9 mouse cellular contexts compared by ENCODE assay signal in genomic region chr11:97664771-97665240, GRCm38 (mm10). TPM values are rescaled to one million over a fixed set of nuclear protein-coding genes. Genes with fewer than 3 reads are reported as not detected.
DNase-seq lines count a peak whose midpoint lies in the region; ATAC-seq and TF ChIP-seq lines count a peak whose summit lies in the region.
"Had no signal": no experiment of that assay in that cellular context is flagged by ENCODE, and none has a peak within 500 bp of the region (broad histone marks: within the 10 kb centered on the region; RNA-seq: fewer than 3 reads in every experiment).

No protein-coding gene starts in this region.

- no peak for DNase-seq in layer of hippocampus, adult 2 months (ENCODE audit: low spot score in 2 of 2)
- no peak for DNase-seq in layer of hippocampus, adult 18-20 months (ENCODE audit: low spot score in 2 of 2)
- no peak for DNase-seq in embryonic facial prominence, embryonic 14.5 days (ENCODE audit: low spot score)
- DNase-seq in retina, postnatal 1 day = no peak
- DNase-seq in cerebellum, adult 8-10 months = no peak

- H3K4me2 ChIP-seq in embryonic facial prominence, embryonic 14.5 days (ENCODE audit: low read depth, low read length) = peak overlapping the region; percentile 74
- H3K4me2 ChIP-seq in intestine, postnatal 0 days (replicated peaks; ENCODE audit: low read depth) = peak overlapping the region; percentile 96
- peak overlapping the region; percentile 83 for H3K4me2 ChIP-seq in midbrain, embryonic 13.5 days (replicated peaks)

- H3K27me3 ChIP-seq in embryonic facial prominence, embryonic 14.5 days (replicated peaks; ENCODE audit: control insufficient read depth, insufficient read depth, low read length) = peaks cover 18% of the 10 kb centered on the region
- H3K27me3 ChIP-seq in intestine, postnatal 0 days (replicated peaks; ENCODE audit: control insufficient read depth, insufficient read depth, low read length) = no peaks in the 10 kb centered on the region
- H3K27me3 ChIP-seq in midbrain, embryonic 13.5 days = peaks cover 20% of the 10 kb centered on the region

- peak overlapping the region; percentile 86 for H3K9ac ChIP-seq in embryonic facial prominence, embryonic 14.5 days (ENCODE audit: low read depth, low read length)
- 0 out of 2 replicates have a peak overlapping the region, but pooled peaks have one; percentile 17 for H3K9ac ChIP-seq in intestine, postnatal 0 days (ENCODE audit: low read depth, low read length)
- H3K9ac ChIP-seq in midbrain, embryonic 13.5 days (replicated peaks) = peak overlapping the region; percentile 88

- no peaks in the 10 kb centered on the region for H3K9me3 ChIP-seq in embryonic facial prominence, embryonic 14.5 days (ENCODE audit: control insufficient read depth, low read length)
- H3K9me3 ChIP-seq in intestine, postnatal 0 days (ENCODE audit: control insufficient read depth) = no peaks in the 10 kb centered on the region
- no peaks in the 10 kb centered on the region for H3K9me3 ChIP-seq in midbrain, embryonic 13.5 days

- H3K4me1 ChIP-seq in embryonic facial prominence, embryonic 14.5 days (ENCODE audit: control insufficient read depth, insufficient read depth, low read length) = peaks cover 22% of the 10 kb centered on the region
- H3K4me1 ChIP-seq in intestine, postnatal 0 days (replicated peaks; ENCODE audit: control insufficient read depth, insufficient read depth, low read length) = peaks cover 4% of the 10 kb centered on the region
- H3K4me1 ChIP-seq in midbrain, embryonic 13.5 days (replicated peaks) = peaks cover 57% of the 10 kb centered on the region

- ATAC-seq in embryonic facial prominence, embryonic 14.5 days (ENCODE audit: low read depth) = no peak
- no peak for ATAC-seq in intestine, postnatal 0 days
- no peak for ATAC-seq in midbrain, embryonic 13.5 days
- no peak for ATAC-seq in frontal cortex, adult (ENCODE audit: low TSS enrichment)

- peak overlapping the region; percentile 76 for H3K4me3 ChIP-seq in layer of hippocampus, adult 2 months
- peak overlapping the region; percentile 86 for H3K4me3 ChIP-seq in embryonic facial prominence, embryonic 14.5 days (ENCODE audit: low read depth, low read length)
- H3K4me3 ChIP-seq in intestine, postnatal 0 days (ENCODE audit: low read depth, low read length) = peak overlapping the region; percentile 92
- peak overlapping the region; percentile 93 for H3K4me3 ChIP-seq in midbrain, embryonic 13.5 days (replicated peaks)

- TF ChIP-seq CTCF in layer of hippocampus, adult 2 months (conservative IDR thresholded peaks at IDR 0.05) = peak; percentile 44
- peak; percentile 56 for TF ChIP-seq CTCF in intestine, postnatal 0 days (IDR thresholded peaks at IDR 0.05; ENCODE audit: low read depth)

- peaks cover 42% of the 10 kb centered on the region for H3K36me3 ChIP-seq in embryonic facial prominence, embryonic 14.5 days (ENCODE audit: control insufficient read depth, insufficient read depth, low read length)
- peaks cover 30% of the 10 kb centered on the region for H3K36me3 ChIP-seq in intestine, postnatal 0 days (ENCODE audit: control insufficient read depth, insufficient read depth)
- peaks cover 44% of the 10 kb centered on the region for H3K36me3 ChIP-seq in midbrain, embryonic 13.5 days

- WGBS in embryonic facial prominence, embryonic 14.5 days = 21% methylated on average over 5 of the region's 6 CpGs
- 40% methylated on average over 6 of the region's 6 CpGs for WGBS in intestine, postnatal 0 days
- 31% methylated on average over 6 of the region's 6 CpGs for WGBS in midbrain, embryonic 13.5 days

- no peak overlapping the region for H3K27ac ChIP-seq in layer of hippocampus, adult 2 months
- H3K27ac ChIP-seq in embryonic facial prominence, embryonic 14.5 days (replicated peaks; ENCODE audit: low read depth, low read length) = no peak overlapping the region
- H3K27ac ChIP-seq in intestine, postnatal 0 days (ENCODE audit: low read depth, low read length) = no peak overlapping the region
- peak overlapping the region; percentile 90 for H3K27ac ChIP-seq in midbrain, embryonic 13.5 days

RNA-seq across cellular contexts. Expression of gene Mllt6, which starts 1.6 kb away (rescaled TPM):
- 100 to 1,000 TPM; 122 to 124 TPM for total RNA-seq in layer of hippocampus, adult 2 months (2021)
- total RNA-seq in layer of hippocampus, adult 18-20 months (2021) = 100 to 1,000 TPM; 122 to 137 TPM
- 3.5 and 4.5 TPM in 2 replicates for polyA plus RNA-seq in embryonic facial prominence, embryonic 14.5 days (2014; fragmentation: Nextera tagmentation; extraction: Ambion mirVana)
- polyA plus RNA-seq in intestine, postnatal 0 days (2015; fragmentation: Nextera tagmentation; extraction: Ambion mirVana) = 1.4 and 1.6 TPM in 2 replicates
- 3.1 and 3.9 TPM in 2 replicates for polyA plus RNA-seq in midbrain, embryonic 13.5 days (2015; fragmentation: Nextera tagmentation; extraction: Ambion mirVana)

RNA-seq across cellular contexts. Expression of gene Cisd3, which starts 20.8 kb away (rescaled TPM):
- 10 to 100 TPM; 45.5 to 49.3 TPM for total RNA-seq in layer of hippocampus, adult 2 months (2021)
- total RNA-seq in layer of hippocampus, adult 18-20 months (2021) = 10 to 100 TPM; 51.3 to 52.0 TPM
- 24.5 and 29.3 TPM in 2 replicates for polyA plus RNA-seq in embryonic facial prominence, embryonic 14.5 days (2014; fragmentation: Nextera tagmentation; extraction: Ambion mirVana)
- 122 and 123 TPM in 2 replicates for polyA plus RNA-seq in intestine, postnatal 0 days (2015; fragmentation: Nextera tagmentation; extraction: Ambion mirVana)
- 14.4 and 16.1 TPM in 2 replicates for polyA plus RNA-seq in midbrain, embryonic 13.5 days (2015; fragmentation: Nextera tagmentation; extraction: Ambion mirVana)

RNA-seq across cellular contexts. Expression of gene Epop, which starts 35.3 kb away (rescaled TPM):
- 10 to 100 TPM; 34.1 to 35.1 TPM for total RNA-seq in layer of hippocampus, adult 2 months (2021)
- 10 to 100 TPM; 46.1 to 48.8 TPM for total RNA-seq in layer of hippocampus, adult 18-20 months (2021)
- 2.4 and 3.4 TPM in 2 replicates for polyA plus RNA-seq in embryonic facial prominence, embryonic 14.5 days (2014; fragmentation: Nextera tagmentation; extraction: Ambion mirVana)
- polyA plus RNA-seq in intestine, postnatal 0 days (2015; fragmentation: Nextera tagmentation; extraction: Ambion mirVana) = 1.1 and 1.3 TPM in 2 replicates
- polyA plus RNA-seq in midbrain, embryonic 13.5 days (2015; fragmentation: Nextera tagmentation; extraction: Ambion mirVana) = 3.0 and 4.2 TPM in 2 replicates

RNA-seq across cellular contexts. Expression of gene Pcgf2, which starts 35.5 kb away (rescaled TPM):
- total RNA-seq in layer of hippocampus, adult 2 months (2021) = 10 to 100 TPM; 29.1 to 31.1 TPM
- total RNA-seq in layer of hippocampus, adult 18-20 months (2021) = 10 to 100 TPM; 21.7 to 24.6 TPM
- polyA plus RNA-seq in embryonic facial prominence, embryonic 14.5 days (2014; fragmentation: Nextera tagmentation; extraction: Ambion mirVana) = 12.7 and 13.2 TPM in 2 replicates
- polyA plus RNA-seq in intestine, postnatal 0 days (2015; fragmentation: Nextera tagmentation; extraction: Ambion mirVana) = 7.9 and 8.9 TPM in 2 replicates
- polyA plus RNA-seq in midbrain, embryonic 13.5 days (2015; fragmentation: Nextera tagmentation; extraction: Ambion mirVana) = 23.6 and 25.3 TPM in 2 replicates
- total RNA-seq: neutrophil, adult 5-6 weeks had no signal

RNA-seq across cellular contexts. Expression of gene Psmb3, which starts 38.4 kb away (rescaled TPM):
- 100 to 1,000 TPM; 128 to 133 TPM for total RNA-seq in layer of hippocampus, adult 2 months (2021)
- 100 to 1,000 TPM; 124 to 128 TPM for total RNA-seq in layer of hippocampus, adult 18-20 months (2021)
- 474 and 478 TPM in 2 replicates for polyA plus RNA-seq in embryonic facial prominence, embryonic 14.5 days (2014; fragmentation: Nextera tagmentation; extraction: Ambion mirVana)
- 391 and 439 TPM in 2 replicates for polyA plus RNA-seq in intestine, postnatal 0 days (2015; fragmentation: Nextera tagmentation; extraction: Ambion mirVana)
- 503 and 505 TPM in 2 replicates for polyA plus RNA-seq in midbrain, embryonic 13.5 days (2015; fragmentation: Nextera tagmentation; extraction: Ambion mirVana)

Comparison
In these comparisons a context has a peak if more than half of its experiments do, and no peak if none do; other contexts are left out.
1. H3K9ac ChIP-seq: peak in every context shown above with its lines; median percentile 88 in midbrain, embryonic 13.5 days; 86 in embryonic facial prominence, embryonic 14.5 days; 17 in intestine, postnatal 0 days.